Mouse (Mus musculus) kidney, embryonic 14.5 days (tissue): ENCODE results near the gene Fry. TPM values are rescaled to one million over a fixed set of nuclear protein-coding genes. Genes with fewer than 3 reads are reported as not detected.

Experiments used
- ATAC-seq: fragments of 200-750 bp; cut with Nextera tagmentation; 2 replicates; pipeline ENCODE4 v1.8.0; 2017; ENCODE audit warnings: moderate number of reproducible peaks, mild to moderate bottlenecking, moderate TSS enrichment, moderate library complexity; ENCODE audit not compliant: low FRiP score, low TSS enrichment
- H3K27ac ChIP-seq: fragments of 300-500 bp; sonication (generic); 2 replicates; pipeline ENCODE4 v1.5.1; 2014; ENCODE audit warnings: low read depth, mild to moderate bottlenecking, low read length, moderate library complexity, mixed read lengths
- H3K27me3 ChIP-seq: fragments of 300-500 bp; sonication (generic); 2 replicates; pipeline ENCODE4 v1.6.1; 2014; ENCODE audit warnings: mild to moderate bottlenecking, low read length; ENCODE audit not compliant: control insufficient read depth, insufficient read depth
- H3K36me3 ChIP-seq: fragments of 300-500 bp; sonication (generic); 2 replicates; pipeline ENCODE4 v1.6.1; 2014; ENCODE audit warnings: low read length, mixed read lengths; ENCODE audit not compliant: control insufficient read depth, insufficient read depth
- H3K4me1 ChIP-seq: fragments of 300-500 bp; sonication (generic); 2 replicates; pipeline ENCODE4 v1.6.1; 2014; ENCODE audit warnings: low read length, mixed read lengths; ENCODE audit not compliant: control insufficient read depth, insufficient read depth
- H3K4me2 ChIP-seq: fragments of 300-500 bp; sonication (generic); replicated peaks from 2 replicates; pipeline ENCODE4 v1.6.1; 2014; ENCODE audit warnings: low read depth, mild to moderate bottlenecking, low read length
- H3K4me3 ChIP-seq: fragments of 300-500 bp; sonication (generic); 2 replicates; pipeline ENCODE4 v1.5.1; 2014; ENCODE audit warnings: mild to moderate bottlenecking, low read length
- H3K9ac ChIP-seq: fragments of 300-500 bp; sonication (generic); 2 replicates; pipeline ENCODE4 v1.6.1; 2014; ENCODE audit warnings: low read depth, mild to moderate bottlenecking, low read length, moderate library complexity
- H3K9me3 ChIP-seq: fragments of 300-500 bp; sonication (generic); 2 replicates; pipeline ENCODE4 v1.6.1; 2016; ENCODE audit warnings: low read length; ENCODE audit not compliant: control insufficient read depth
- WGBS: fragments of 180-500 bp; shearing (Covaris S2); extraction: QIAGEN DNeasy Blood & Tissue Kit; methylation state at CpG from one replicate; pipeline ENCODE4 v1.1.7; 2014; 5-methylcytosine and 5-hydroxymethylcytosine counted together
- polyA plus RNA-seq: library from polyadenylated mRNA; unstranded; fragments of >200 nt; fragmentation: Nextera tagmentation; extraction: Ambion mirVana; gene quantifications from 2 replicates; pipeline ENCODE4 v1.2.1, GENCODE M21; 2014

Fry gene
- polyA plus RNA-seq, 1 experiment from 2014 or later: 8.0 TPM

- ATAC-seq: no peak
- H3K4me3 ChIP-seq: no peak overlapping the region
Measured at GRCm38 (mm10) chr5:150340944-150341343, 222.5 kb downstream of the Fry start.

GRCm38 (mm10) chr5:150342139-150342538 is 223.7 kb downstream of the Fry start:
- no peak overlapping the region for H3K4me2 ChIP-seq
- H3K4me3 ChIP-seq: no peak overlapping the region
- no peak overlapping the region for H3K27ac ChIP-seq
- no peaks in the 10 kb centered on the region; the same call in 1 of the 2 replicates for H3K9me3 ChIP-seq
- no peak overlapping the region for H3K9ac ChIP-seq
- no peaks in the 10 kb centered on the region for H3K4me1 ChIP-seq
- H3K36me3 ChIP-seq: no peaks in the 10 kb centered on the region
- no peak for ATAC-seq
- WGBS: 84% methylated on average over 3 of the region's 3 CpGs
- H3K27me3 ChIP-seq: no peaks in the 10 kb centered on the region

More at GRCm38 (mm10) chr5:150340944-150341343, 222.5 kb downstream of the Fry start:
- no peak overlapping the region for H3K4me2 ChIP-seq
- 58% methylated on average over 5 of the region's 5 CpGs for WGBS
- H3K9ac ChIP-seq: no peak overlapping the region
- H3K27me3 ChIP-seq: no peaks in the 10 kb centered on the region
- H3K9me3 ChIP-seq: no peaks in the 10 kb centered on the region; the same call in 1 of the 2 replicates
- no peaks in the 10 kb centered on the region for H3K36me3 ChIP-seq
- H3K4me1 ChIP-seq: no peaks in the 10 kb centered on the region
- H3K27ac ChIP-seq: no peak overlapping the region

GRCm38 (mm10) chr5:150345946-150346345 is 227.5 kb downstream of the Fry start:
- 95% methylated on average over 7 of the region's 7 CpGs for WGBS
- Histone ChIP-seq H3K27me3 (no peaks in the 10 kb centered on the region), H3K27ac (no peak overlapping the region), H3K4me3 (no peak overlapping the region), H3K36me3 (no peaks in the 10 kb centered on the region; the same call in 1 of the 2 replicates), H3K9ac (no peak overlapping the region), H3K4me2 (no peak overlapping the region), H3K9me3 (no peaks in the 10 kb centered on the region), H3K4me1 (no peaks in the 10 kb centered on the region)
- no peak for ATAC-seq

GRCm38 (mm10) chr5:150346378-150346777 is 227.9 kb downstream of the Fry start:
- no peak for ATAC-seq
- Histone ChIP-seq H3K4me1 (no peaks in the 10 kb centered on the region), H3K9me3 (no peaks in the 10 kb centered on the region), H3K4me3 (no peak overlapping the region), H3K4me2 (no peak overlapping the region), H3K27ac (no peak overlapping the region), H3K9ac (no peak overlapping the region), H3K36me3 (no peaks in the 10 kb centered on the region; the same call in 1 of the 2 replicates), H3K27me3 (no peaks in the 10 kb centered on the region)
- WGBS: 91% methylated on average over 4 of the region's 4 CpGs

- no peak overlapping the region for H3K4me3 ChIP-seq
- no peak for ATAC-seq
- no peak overlapping the region for H3K4me2 ChIP-seq
- no peak overlapping the region for H3K27ac ChIP-seq
- no peaks in the 10 kb centered on the region for H3K4me1 ChIP-seq
- no peaks in the 10 kb centered on the region; the same call in 1 of the 2 replicates for H3K36me3 ChIP-seq
- no peaks in the 10 kb centered on the region for H3K9me3 ChIP-seq
- H3K9ac ChIP-seq: no peak overlapping the region
- WGBS: 87% methylated on average over 2 of the region's 2 CpGs
- H3K27me3 ChIP-seq: no peaks in the 10 kb centered on the region
Measured at GRCm38 (mm10) chr5:150347845-150348244, 229.4 kb downstream of the Fry start.

- Histone ChIP-seq H3K4me1 (no peaks in the 10 kb centered on the region), H3K9me3 (no peaks in the 10 kb centered on the region), H3K9ac (no peak overlapping the region), H3K4me3 (no peak overlapping the region), H3K27ac (no peak overlapping the region), H3K4me2 (no peak overlapping the region), H3K27me3 (no peaks in the 10 kb centered on the region), H3K36me3 (no peaks in the 10 kb centered on the region; the same call in 1 of the 2 replicates)
- ATAC-seq: no peak
- 100% methylated on average over 1 of the region's 1 CpGs for WGBS
Measured at GRCm38 (mm10) chr5:150348302-150348701, 229.9 kb downstream of the Fry start.

GRCm38 (mm10) chr5:150351191-150351590 is 232.7 kb downstream of the Fry start:
- no peak for ATAC-seq
- Histone ChIP-seq H3K36me3 (no peaks in the 10 kb centered on the region; the same call in 1 of the 2 replicates), H3K4me2 (no peak overlapping the region), H3K27me3 (no peaks in the 10 kb centered on the region), H3K4me1 (no peaks in the 10 kb centered on the region), H3K9ac (no peak overlapping the region), H3K27ac (no peak overlapping the region), H3K9me3 (no peaks in the 10 kb centered on the region), H3K4me3 (no peak overlapping the region)
- whole genome bisulfite sequencing: 80% methylated on average over 2 of the region's 2 CpGs

GRCm38 (mm10) chr5:150358671-150359070 is 240.2 kb downstream of the Fry start:
- 84% methylated on average over 14 of the region's 14 CpGs for WGBS
- H3K4me2 ChIP-seq: no peak overlapping the region
- H3K4me1 ChIP-seq: no peaks in the 10 kb centered on the region
- no peak overlapping the region for H3K4me3 ChIP-seq
- H3K27ac ChIP-seq: no peak overlapping the region
- no peaks in the 10 kb centered on the region for H3K27me3 ChIP-seq
- ATAC-seq: no peak
- no peaks in the 10 kb centered on the region for H3K9me3 ChIP-seq
- no peak overlapping the region for H3K9ac ChIP-seq
- H3K36me3 ChIP-seq: no peaks in the 10 kb centered on the region

GRCm38 (mm10) chr5:150362241-150362640 is 243.8 kb downstream of the Fry start:
- 73% methylated on average over 6 of the region's 6 CpGs for WGBS
- no peak overlapping the region for H3K4me3 ChIP-seq
- ATAC-seq: no peak

More at GRCm38 (mm10) chr5:150362241-150362640, 243.8 kb downstream of the Fry start:
- Histone ChIP-seq H3K9me3 (peaks cover 5% of the 10 kb centered on the region; the same call in 1 of the 2 replicates), H3K36me3 (no peaks in the 10 kb centered on the region), H3K4me2 (no peak overlapping the region), H3K27ac (no peak overlapping the region), H3K27me3 (no peaks in the 10 kb centered on the region), H3K9ac (no peak overlapping the region), H3K4me1 (no peaks in the 10 kb centered on the region)
